Mouse (Mus musculus): ENCODE data around the gene Tmem115.
"Not testable (repeated sequence)": the region's sequence is repeated elsewhere in the genome, so short reads cannot be mapped to it uniquely, and the experiment has no call there.

Gene Tmem115

GRCm38 (mm10) chr9:107571534-107572326 is 38.0 kb downstream of the Tmem115 start:
- peak; percentile 63 for DNase-seq (ENCODE audit: low spot score)

- no peak for DNase-seq (ENCODE audit: low spot score)
Measured at GRCm38 (mm10) chr9:107572327-107572662, 38.5 kb downstream of the Tmem115 start.

DNA sequence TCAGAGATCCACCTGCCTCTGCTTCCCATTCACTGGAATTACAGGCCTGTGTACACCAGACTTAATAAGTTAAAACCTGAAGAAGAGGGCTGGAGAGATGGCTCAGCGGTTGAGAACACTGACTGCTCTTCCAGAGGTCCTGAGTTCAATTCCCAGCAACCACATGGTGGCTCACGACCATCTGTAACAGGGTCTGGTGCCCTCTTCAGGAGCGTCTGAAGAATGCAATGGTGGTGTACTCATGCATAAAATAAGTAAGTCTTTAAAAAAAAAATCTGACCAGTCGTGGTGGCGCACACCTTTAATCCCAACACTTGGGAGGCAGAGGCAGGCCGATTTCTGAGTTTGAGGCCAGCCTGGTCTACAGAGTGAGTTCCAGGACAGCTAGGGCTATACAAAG is 40.0 kb downstream of the Tmem115 start:
- not testable (repeated sequence) for DNase-seq (ENCODE audit: low spot score)

- DNase-seq (ENCODE audit: low spot score) = no peak
Measured at GRCm38 (mm10) chr9:107575579-107576356, 42.0 kb downstream of the Tmem115 start.

- DNase-seq (ENCODE audit: low spot score) = peak; percentile 84
Measured at GRCm38 (mm10) chr9:107576357-107577107, 42.8 kb downstream of the Tmem115 start, which contains the start of gene Hyal1. TSS of gene Hyal1 (plus strand) at chr9:107576927.

- no peak for DNase-seq (ENCODE audit: low spot score)
Measured at GRCm38 (mm10) chr9:107577871-107578270, 44.1 kb downstream of the Tmem115 start.

DNA sequence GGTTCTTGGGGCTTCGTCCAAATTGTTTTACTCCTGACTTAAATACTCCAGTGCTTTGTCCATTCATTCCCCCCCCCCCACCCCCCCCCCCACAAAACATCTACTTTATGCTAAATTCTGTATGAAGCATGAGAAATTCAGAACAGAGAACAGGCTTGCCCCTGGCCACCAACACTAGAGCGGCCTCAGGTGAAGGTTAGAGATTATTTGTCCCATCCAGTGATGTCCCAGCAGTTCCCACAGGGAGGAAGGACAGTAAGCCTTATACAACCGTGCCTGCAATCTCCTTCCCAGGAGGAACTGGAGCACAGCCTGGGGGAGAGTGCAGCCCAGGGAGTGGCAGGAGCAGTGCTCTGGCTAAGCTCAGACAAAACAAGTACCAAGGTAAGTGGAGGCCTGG is 44.8 kb downstream of the Tmem115 start, which contains the start of gene Naa80:
Gene Naa80, plus strand, starts transcription at position 301 of the 400 bp plus-strand sequence.
- no peak for DNase-seq (ENCODE audit: low spot score)

GRCm38 (mm10) chr9:107579023-107579900 is 45.5 kb downstream of the Tmem115 start:
- no peak for DNase-seq (ENCODE audit: low spot score)

DNA sequence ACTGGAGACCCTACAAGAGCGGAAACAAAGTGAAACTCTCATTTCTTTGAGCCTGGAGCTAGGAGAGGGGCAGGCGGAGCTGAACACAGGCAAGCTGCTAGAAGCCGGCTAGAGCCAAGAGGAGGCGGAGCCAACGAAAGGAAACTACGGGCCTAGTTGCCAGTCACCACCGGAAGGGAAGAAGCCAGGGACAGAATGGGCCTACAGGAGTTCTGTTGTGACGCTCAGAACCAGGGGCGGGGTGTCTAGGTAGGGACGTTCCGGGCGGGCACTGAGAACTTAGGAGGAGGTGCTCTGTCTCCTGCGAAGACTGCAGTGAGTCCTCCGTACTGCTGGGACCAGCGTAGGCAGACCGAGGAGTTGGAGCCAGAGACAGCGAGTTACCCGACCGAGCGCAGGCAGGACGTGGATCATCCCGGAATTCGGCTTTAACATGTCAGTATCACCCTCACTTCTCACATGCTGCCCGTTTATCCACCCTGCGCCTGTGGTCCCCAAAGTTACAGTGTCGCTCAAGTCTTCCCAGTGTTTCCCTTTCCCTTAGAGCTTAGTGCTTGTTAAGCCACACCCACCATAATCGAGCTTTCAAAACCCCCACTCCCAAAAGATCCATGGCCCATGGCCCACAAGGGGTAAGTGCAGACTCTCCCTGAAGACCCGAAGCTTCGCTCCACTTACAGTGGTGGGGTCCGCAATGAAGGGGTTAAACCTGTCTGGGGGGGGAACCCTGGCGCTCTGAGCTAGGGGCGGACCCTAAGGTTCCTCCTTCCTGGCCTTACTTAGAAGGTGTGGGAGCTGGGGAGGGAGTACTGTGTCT is 47.0 kb downstream of the Tmem115 start, which contains the start of gene Hyal3:
Gene Hyal3, plus strand, starts transcription at position 318 of the 817 bp plus-strand sequence.
- peak; percentile 96 for DNase-seq (ENCODE audit: low spot score)

- no peak for DNase-seq (ENCODE audit: low spot score)
Measured at GRCm38 (mm10) chr9:107581584-107581983, 47.8 kb downstream of the Tmem115 start.

GRCm38 (mm10) chr9:107582509-107583062 is 48.8 kb downstream of the Tmem115 start:
- DNase-seq (ENCODE audit: low spot score) = no peak

DNA sequence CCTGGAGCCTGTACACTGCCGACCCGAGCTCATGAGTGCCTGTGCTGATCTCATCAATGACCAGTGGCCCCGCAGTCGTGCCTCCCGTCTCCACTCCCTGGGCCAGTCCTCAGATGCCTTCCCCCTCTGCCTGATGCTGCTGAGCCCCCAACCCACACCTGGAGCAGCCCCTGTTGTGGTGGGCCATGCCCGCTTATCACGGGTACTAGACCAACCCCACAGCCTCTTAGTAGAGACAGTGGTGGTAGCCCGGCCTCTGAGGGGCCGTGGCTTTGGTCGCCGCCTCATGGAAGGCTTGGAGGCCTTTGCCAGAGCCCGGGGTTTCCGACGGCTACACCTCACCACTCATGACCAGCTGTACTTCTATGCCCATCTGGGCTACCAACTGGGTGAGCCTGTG is 49.4 kb downstream of the Tmem115 start:
- DNase-seq (ENCODE audit: low spot score) = no peak

- DNase-seq (ENCODE audit: low spot score) = no peak
Measured at GRCm38 (mm10) chr9:107586504-107586903, 52.8 kb downstream of the Tmem115 start.

- DNase-seq (ENCODE audit: low spot score) = peak; percentile 99
Measured at GRCm38 (mm10) chr9:107586974-107587832, 53.5 kb downstream of the Tmem115 start, which contains the start of gene Ifrd2. TSS of gene Ifrd2 (plus strand) at chr9:107587642.

GRCm38 (mm10) chr9:107587833-107588639 is 54.3 kb downstream of the Tmem115 start:
- DNase-seq (ENCODE audit: low spot score) = no peak

Measured in lung, postnatal 25 days (tissue).